Mouse (Mus musculus) heart, postnatal 0 days (tissue): ENCODE results near the gene Plin3. TPM values are rescaled to one million over a fixed set of nuclear protein-coding genes. Genes with fewer than 3 reads are reported as not detected.
A peak's percentile ranks its signal among the peaks of the same experiment; 100 is the strongest.

Experiments used
- ATAC-seq: fragments of 200-750 bp; cut with Nextera tagmentation; 2 replicates; pipeline ENCODE4 v1.8.0; 2017; ENCODE audit warnings: low read depth, moderate number of reproducible peaks, moderate library complexity; ENCODE audit not compliant: insufficient read depth
- DNase-seq: peaks from one replicate; pipeline ENCODE4 v3.0.0-alpha.2; 2016; ENCODE audit warnings: low spot score
- H3K27ac ChIP-seq: fragments of 300-500 bp; sonication (generic); 2 replicates; pipeline ENCODE4 v1.5.1; 2014; ENCODE audit warnings: low read depth, mild to moderate bottlenecking
- H3K27me3 ChIP-seq: fragments of 300-500 bp; sonication (generic); 2 replicates; pipeline ENCODE4 v1.6.1; 2014; ENCODE audit warnings: low read length, mixed read lengths; ENCODE audit not compliant: control insufficient read depth, insufficient read depth
- H3K36me3 ChIP-seq: fragments of 300-500 bp; sonication (generic); replicated peaks from 2 replicates; pipeline ENCODE4 v1.6.1; 2014; ENCODE audit warnings: low read length, mixed read lengths; ENCODE audit not compliant: control insufficient read depth, insufficient read depth
- H3K4me1 ChIP-seq: fragments of 300-500 bp; sonication (generic); 2 replicates; pipeline ENCODE4 v1.6.1; 2014; ENCODE audit warnings: antibody characterized with exemption; ENCODE audit not compliant: control insufficient read depth, insufficient read depth
- H3K4me2 ChIP-seq: fragments of 300-500 bp; sonication (generic); 2 replicates; pipeline ENCODE4 v1.6.1; 2014; ENCODE audit warnings: low read depth, mild to moderate bottlenecking, low read length, moderate library complexity
- H3K4me3 ChIP-seq: fragments of 300-500 bp; sonication (generic); 2 replicates; pipeline ENCODE4 v1.5.1; 2014; ENCODE audit warnings: low read depth, low read length
- H3K9ac ChIP-seq: fragments of 300-500 bp; sonication (generic); replicated peaks from 2 replicates; pipeline ENCODE4 v1.6.1; 2014; ENCODE audit warnings: low read depth, low read length, mixed read lengths
- H3K9me3 ChIP-seq: fragments of 300-500 bp; sonication (generic); replicated peaks from 2 replicates; pipeline ENCODE4 v1.6.1; 2016; ENCODE audit warnings: low read length; ENCODE audit not compliant: control insufficient read depth
- CTCF ChIP-seq: IDR thresholded peaks from 2 replicates; pipeline ENCODE4 v1.5.1; 2016; ENCODE audit warnings: antibody characterized with exemption, control low read depth, low read depth
- EP300 ChIP-seq: IDR thresholded peaks from 2 replicates; pipeline ENCODE4 v1.6.1; 2016; ENCODE audit warnings: antibody characterized with exemption, low read depth
- WGBS: fragments of 180-500 bp; shearing (Covaris S2); extraction: QIAGEN DNeasy Blood & Tissue Kit; methylation state at CpG from one replicate; pipeline ENCODE4 v1.1.7; 2014; 5-methylcytosine and 5-hydroxymethylcytosine counted together
- polyA plus RNA-seq: library from polyadenylated mRNA; unstranded; fragments of >200 nt; fragmentation: Nextera tagmentation; extraction: Ambion mirVana; gene quantifications from 2 replicates; pipeline ENCODE4 v1.2.1, GENCODE M21; 2015
- total RNA-seq: library from RNA; depleted of rRNA; stranded (reverse); fragments of >200 nt; gene quantifications from 2 replicates; pipeline ENCODE4 v1.2.3, GENCODE M21; 2014; ENCODE audit warnings: low replicate concordance

Gene Plin3
- total and polyA plus RNA-seq, 2 experiments from 2014 or later, result 70.9 to 78.5 TPM

DNA sequence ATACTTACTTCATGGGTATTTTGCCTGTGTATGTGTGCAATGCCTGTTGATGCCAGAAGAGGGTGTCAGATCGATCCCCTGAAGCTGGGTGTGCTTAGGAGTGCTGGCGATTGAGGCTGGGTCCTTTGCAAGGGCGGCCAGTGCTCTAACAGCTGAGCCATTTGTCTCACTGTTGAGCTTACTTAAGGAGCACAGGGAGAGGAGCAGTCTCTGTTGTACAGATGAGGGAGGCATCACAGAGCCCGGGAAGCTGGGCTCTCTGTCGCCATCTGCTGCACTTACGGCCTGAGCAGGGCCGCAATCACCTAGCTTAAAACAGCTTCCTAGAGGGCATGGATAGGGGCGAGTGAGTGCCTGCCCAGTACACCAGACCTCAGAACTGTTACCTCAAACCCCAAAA lies 40.3 kb upstream of the Plin3 start:
- WGBS, result 41% methylated on average over 8 of the region's 8 CpGs
- Histone ChIP-seq H3K4me1 (peaks cover 31% of the 10 kb centered on the region), H3K36me3 (no peaks in the 10 kb centered on the region), H3K4me3 (no peak overlapping the region), H3K27ac (no peak overlapping the region), H3K4me2 (no peak overlapping the region), H3K9ac (no peak overlapping the region), H3K9me3 (no peaks in the 10 kb centered on the region), H3K27me3 (no peaks in the 10 kb centered on the region)
- peak; percentile 15 for TF ChIP-seq CTCF
- TF ChIP-seq EP300, result no peak
- no peak for ATAC-seq
- DNase-seq, result no peak

GRCm38 (mm10) chr17:56331256-56331655 lies 38.6 kb upstream of the Plin3 start:
- ATAC-seq, result no peak
- H3K4me1 ChIP-seq, result peaks cover 39% of the 10 kb centered on the region
- no peak for DNase-seq

GRCm38 (mm10) chr17:56330345-56330744 lies 37.7 kb upstream of the Plin3 start:
- Histone ChIP-seq H3K4me2 (no peak overlapping the region), H3K27ac (no peak overlapping the region), H3K27me3 (no peaks in the 10 kb centered on the region), H3K4me1 (peaks cover 39% of the 10 kb centered on the region), H3K9ac (no peak overlapping the region), H3K9me3 (no peaks in the 10 kb centered on the region), H3K36me3 (no peaks in the 10 kb centered on the region), H3K4me3 (no peak overlapping the region)
- TF ChIP-seq EP300 (no peak), CTCF (peak; percentile 12; the same call in 1 of the 2 replicates)
- DNase-seq (no peak), ATAC-seq (no peak)
- 66% methylated on average over 3 of the region's 3 CpGs for WGBS

More at GRCm38 (mm10) chr17:56331256-56331655, 38.6 kb upstream of the Plin3 start:
- H3K4me3 ChIP-seq, result no peak overlapping the region
- TF ChIP-seq CTCF (no peak), EP300 (no peak)
- H3K27me3 ChIP-seq, result no peaks in the 10 kb centered on the region
- no peak overlapping the region for H3K9ac ChIP-seq
- no peak overlapping the region for H3K27ac ChIP-seq
- H3K4me2 ChIP-seq, result no peak overlapping the region
- H3K9me3 ChIP-seq, result no peaks in the 10 kb centered on the region
- H3K36me3 ChIP-seq, result no peaks in the 10 kb centered on the region

- Histone ChIP-seq H3K9ac (no peak overlapping the region), H3K27ac (no peak overlapping the region), H3K36me3 (no peaks in the 10 kb centered on the region), H3K4me2 (no peak overlapping the region), H3K4me3 (no peak overlapping the region), H3K9me3 (no peaks in the 10 kb centered on the region), H3K27me3 (no peaks in the 10 kb centered on the region), H3K4me1 (peaks cover 39% of the 10 kb centered on the region)
- TF ChIP-seq EP300 (no peak), CTCF (no peak)
- no peak for DNase-seq
- no peak for ATAC-seq
Observed at GRCm38 (mm10) chr17:56329267-56329666, 36.6 kb upstream of the Plin3 start.

GRCm38 (mm10) chr17:56326153-56327147 lies 33.8 kb upstream of the Plin3 start:
- ATAC-seq, result peak; percentile 37
- peaks cover 9% of the 10 kb centered on the region for H3K36me3 ChIP-seq
- H3K4me3 ChIP-seq, result peak overlapping the region; percentile 93
- H3K27me3 ChIP-seq, result no peaks in the 10 kb centered on the region
- no peak for TF ChIP-seq EP300
- TF ChIP-seq CTCF, result no peak
- no peaks in the 10 kb centered on the region for H3K9me3 ChIP-seq
- H3K4me2 ChIP-seq, result peak overlapping the region; percentile 88
- no peak for DNase-seq
- 2% methylated on average over 65 of the region's 67 CpGs for WGBS
- H3K27ac ChIP-seq, result peak overlapping the region; percentile 99
- peak overlapping the region; percentile 94 for H3K9ac ChIP-seq
- H3K4me1 ChIP-seq, result peaks cover 35% of the 10 kb centered on the region
